Mouse (Mus musculus) ovary, adult 18-20 months (tissue): Measurements from ENCODE around the gene Pif1.

Experiments
- DNase-seq: peaks from one replicate; pipeline ENCODE4 v3.0.0; 2022; ENCODE audit warnings: low spot score, mixed read lengths

Gene Pif1

DNA sequence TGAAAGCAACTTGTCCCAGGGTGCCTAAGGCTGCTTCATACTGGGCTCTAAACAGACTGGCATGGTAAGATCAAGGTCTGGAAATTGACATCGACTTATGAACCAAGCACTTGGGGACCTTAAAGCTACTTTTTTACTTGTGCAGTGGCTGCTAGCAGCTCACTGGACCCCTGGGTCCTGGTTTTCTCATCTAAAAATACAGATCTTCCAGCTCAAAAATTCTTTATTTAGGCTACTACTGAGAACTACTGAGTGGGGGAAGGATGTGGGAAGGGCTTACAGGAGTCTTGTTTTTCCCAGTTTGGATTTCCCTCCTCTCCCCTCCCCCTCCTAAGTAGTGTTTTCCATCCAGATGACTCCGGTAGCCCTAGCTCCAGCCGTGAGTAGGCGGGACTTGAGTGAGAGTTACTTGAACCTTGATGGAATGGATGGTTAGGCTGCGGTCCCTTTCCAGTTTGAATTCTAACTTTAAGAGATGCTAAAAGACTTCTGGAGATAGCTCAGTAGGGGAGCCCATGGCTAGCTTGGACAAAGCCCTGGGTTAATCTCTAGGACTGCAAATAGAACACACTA, 54.0 kb downstream of the Pif1 start:
- DNase-seq = no peak

DNA sequence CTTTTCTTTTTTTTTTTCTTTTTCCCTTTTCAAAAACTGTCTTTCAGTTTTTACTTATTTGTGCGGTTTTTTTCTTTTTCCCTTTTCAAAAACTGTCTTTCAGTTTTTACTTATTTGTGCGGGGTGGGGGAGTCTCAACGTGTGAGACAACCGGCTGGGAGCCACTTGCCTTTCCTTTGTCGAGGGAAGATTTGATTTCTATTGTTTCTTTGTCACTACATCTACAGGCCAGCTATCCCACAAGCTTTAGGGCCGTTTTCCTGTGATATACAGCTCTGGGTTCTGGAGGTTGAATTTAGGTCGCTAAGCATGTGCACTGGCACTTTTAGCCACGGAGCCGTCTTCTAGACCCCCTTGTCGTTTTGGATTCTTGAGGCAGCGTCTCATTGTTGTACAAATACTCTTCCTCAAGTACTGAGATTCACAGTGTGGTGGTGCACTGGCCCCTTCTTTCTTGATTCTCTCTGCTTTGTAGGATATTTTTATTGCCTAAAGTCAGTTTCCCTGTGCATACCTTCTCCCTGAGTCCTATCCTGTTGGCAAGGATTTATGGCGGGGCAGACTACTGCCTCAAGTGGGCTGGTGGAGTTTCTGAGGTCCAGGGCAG, 54.6 kb downstream of the Pif1 start:
- no peak for DNase-seq

DNA sequence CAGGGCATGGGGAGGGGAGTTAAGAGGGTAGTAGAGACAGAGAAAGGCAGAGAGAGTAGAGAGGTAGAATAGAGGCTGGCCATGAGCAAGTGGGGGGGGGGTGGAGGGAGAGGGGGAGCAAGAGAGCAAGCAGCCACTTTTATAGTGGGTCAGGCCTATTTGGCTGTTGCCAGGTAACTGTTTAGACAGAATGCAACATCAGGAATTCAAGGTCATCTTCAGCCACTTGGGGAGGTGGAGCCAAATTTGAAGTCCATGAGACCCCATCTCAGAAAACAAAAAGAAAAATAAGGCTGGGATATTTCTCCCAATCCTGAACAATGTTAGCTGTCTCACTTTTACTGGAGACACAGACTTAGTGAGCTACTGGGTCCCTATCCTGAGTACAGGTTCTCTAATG, 55.6 kb downstream of the Pif1 start:
- DNase-seq = no peak

DNA sequence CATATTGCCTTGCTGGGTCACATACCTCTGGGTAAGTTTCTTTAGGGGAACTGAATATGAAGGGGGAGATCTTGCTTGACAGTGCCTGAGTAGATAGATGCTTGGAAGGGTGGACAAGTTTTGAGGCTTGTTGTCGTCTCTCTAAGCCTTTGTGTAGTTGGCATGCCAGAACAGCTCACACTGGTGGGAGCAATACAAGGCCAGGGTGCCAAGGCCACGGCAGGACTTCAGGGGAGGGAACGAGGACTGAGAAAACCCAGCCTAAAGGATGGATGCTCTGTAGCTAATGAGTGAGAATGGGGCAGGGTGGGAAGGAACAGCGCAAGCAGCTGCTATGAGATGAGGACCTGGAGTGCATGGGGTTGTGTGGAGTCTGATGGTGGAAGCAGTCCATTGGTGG, 58.0 kb downstream of the Pif1 start:
- no peak for DNase-seq
